Mouse (Mus musculus) left cerebral cortex, postnatal 25 days (tissue): ENCODE measurements around the gene Plk1. TPM values are rescaled to one million over a fixed set of nuclear protein-coding genes. Genes with fewer than 3 reads are reported as not detected.

Experiments used
- DNase-seq, 2 experiments: peaks; one replicate each; pipeline ENCODE4 v3.0.0; 2022; ENCODE audit warnings: low spot score in 2 of 2, mixed read lengths in 1 of 2
- intact Hi-C: fragments of 180-260 bp; cut with DNase I; formaldehyde crosslinking; loops from one replicate; pipeline ENCODE4 v1.15.1; 2025
- total RNA-seq, 2 experiments: library from RNA; stranded (reverse); gene quantifications; 2 replicates each; pipeline ENCODE4 v1.2.3; 2021

Gene Plk1
- 1 to 10 TPM; 1.4 to 2.2 TPM for total RNA-seq

- intact Hi-C loops: no loop called here
- peak; percentile 85 to 90 for DNase-seq
Observed at GRCm38 (mm10) chr7:122158915-122159902, at the start of gene Plk1. Plk1 (plus strand) TSS chr7:122159439.

GRCm38 (mm10) chr7:122123518-122123917 lies 35.7 kb upstream of the Plk1 start:
- intact Hi-C loops: no loop called here
- no peak for DNase-seq

GRCm38 (mm10) chr7:122125636-122126035 lies 33.6 kb upstream of the Plk1 start:
- no peak for DNase-seq
- intact Hi-C loops: no loop called here

- DNase-seq: no peak
Observed at GRCm38 (mm10) chr7:122126946-122127345, 32.3 kb upstream of the Plk1 start.

GRCm38 (mm10) chr7:122131834-122132233 lies 27.4 kb upstream of the Plk1 start:
- intact Hi-C loops: loop anchor here (2.0 kb wide), 1 partner anchor 65 kb away; the partner anchor contains the start of genes Ears2 and Ubfd1
- DNase-seq: no peak

More at GRCm38 (mm10) chr7:122126946-122127345, 32.3 kb upstream of the Plk1 start:
- intact Hi-C loops: no loop called here

GRCm38 (mm10) chr7:122132497-122133337 lies 26.5 kb upstream of the Plk1 start, which contains the start of the genes Palb2 and Dctn5:
Palb2 (minus strand) TSS chr7:122132985.
Dctn5 (plus strand) TSS chr7:122133041.
- DNase-seq: peak; percentile 97 to 99
- intact Hi-C loops: loop anchor here (2.0 kb wide), 1 partner anchor 66 kb away; the partner anchor contains the start of genes Ears2 and Ubfd1

GRCm38 (mm10) chr7:122133338-122133625 lies 26.0 kb upstream of the Plk1 start:
- DNase-seq: no peak
- intact Hi-C loops: loop anchor here (2.0 kb wide), 1 partner anchor 66 kb away; the partner anchor contains the start of genes Ears2 and Ubfd1

GRCm38 (mm10) chr7:122135070-122135469 lies 24.2 kb upstream of the Plk1 start:
- intact Hi-C loops: no loop called here
- no peak for DNase-seq

GRCm38 (mm10) chr7:122137071-122137470 lies 22.2 kb upstream of the Plk1 start:
- intact Hi-C loops: no loop called here
- no peak for DNase-seq

- no peak for DNase-seq
- intact Hi-C loops: no loop called here
Observed at GRCm38 (mm10) chr7:122138190-122138589, 21.0 kb upstream of the Plk1 start.

GRCm38 (mm10) chr7:122140991-122141390 lies 18.2 kb upstream of the Plk1 start:
- intact Hi-C loops: no loop called here
- no peak for DNase-seq

GRCm38 (mm10) chr7:122152473-122152872 lies 6.8 kb upstream of the Plk1 start:
- DNase-seq: no peak
- intact Hi-C loops: no loop called here

GRCm38 (mm10) chr7:122158488-122158887 lies 751 bp upstream of the Plk1 start:
- intact Hi-C loops: no loop called here
- DNase-seq: no peak

GRCm38 (mm10) chr7:122160037-122160436 lies 798 bp downstream of the Plk1 start:
- intact Hi-C loops: no loop called here
- no peak for DNase-seq

GRCm38 (mm10) chr7:122163766-122164165 lies 4.5 kb downstream of the Plk1 start:
- intact Hi-C loops: no loop called here
- DNase-seq: no peak

- intact Hi-C loops: no loop called here
- DNase-seq: no peak
Observed at GRCm38 (mm10) chr7:122167203-122167602, 8.0 kb downstream of the Plk1 start.

- no peak for DNase-seq
- intact Hi-C loops: no loop called here
Observed at GRCm38 (mm10) chr7:122170705-122171104, 11.5 kb downstream of the Plk1 start.

GRCm38 (mm10) chr7:122171613-122172012 lies 12.4 kb downstream of the Plk1 start:
- DNase-seq: no peak
- intact Hi-C loops: no loop called here

- no peak for DNase-seq
- intact Hi-C loops: no loop called here
Observed at GRCm38 (mm10) chr7:122180720-122181119, 21.5 kb downstream of the Plk1 start.

- intact Hi-C loops: no loop called here
- no peak for DNase-seq
Observed at GRCm38 (mm10) chr7:122184569-122184968, 25.3 kb downstream of the Plk1 start.
